In the genomic region with DNA sequence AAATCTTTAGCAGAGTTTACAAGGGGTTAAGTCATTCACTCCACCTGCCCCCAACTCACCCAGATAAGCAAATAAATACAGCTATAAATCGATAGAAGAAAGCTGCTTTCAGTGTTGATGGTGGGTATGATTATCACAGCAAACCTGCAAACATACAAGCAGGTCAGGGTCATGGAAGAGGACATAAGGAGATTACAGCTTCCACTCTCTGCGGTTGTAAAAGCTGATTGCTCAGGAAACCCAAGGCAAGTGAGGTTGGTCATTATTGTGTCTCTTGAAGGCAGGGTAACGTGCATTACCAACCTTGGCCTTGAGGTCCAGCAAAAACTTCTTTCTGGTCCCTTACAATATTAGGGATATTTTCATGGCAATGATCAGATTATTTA, we compare ENCODE assay signal across 26 mouse cellular contexts.
DNase-seq lines count a peak whose midpoint lies in the region; ATAC-seq lines count a peak whose summit lies in the region.
"Had no signal": no experiment of that assay in that cellular context is flagged by ENCODE, and none has a peak within 500 bp of the region (broad histone marks: within the 10 kb centered on the region; RNA-seq: fewer than 3 reads in every experiment).

No protein-coding gene starts in this region.

- H3K4me3 ChIP-seq in liver, embryonic 11.5 days (ENCODE audit: low read depth, low read length): no peak overlapping the region
- no peak overlapping the region for H3K4me3 ChIP-seq in macrophage (ENCODE audit: inconsistent target)
- H3K4me3 ChIP-seq: forebrain, embryonic 15.5 days; heart, adult 2 months; heart, embryonic 12.5 days; limb, embryonic 12.5 days; liver, embryonic 13.5 days; midbrain, embryonic 12.5 days; myocyte; neural tube, embryonic 12.5 days; stomach, embryonic 15.5 days had no signal

- H3K4me1 ChIP-seq in liver, embryonic 11.5 days (replicated peaks; ENCODE audit: control insufficient read depth, insufficient read depth, low read length): peaks cover 3% of the 10 kb centered on the region; the same call in 1 of the 2 replicates
- H3K4me1 ChIP-seq: liver, embryonic 13.5 days; neural tube, embryonic 12.5 days; stomach, embryonic 15.5 days had no signal

- H3K4me2 ChIP-seq in liver, embryonic 11.5 days: no peak overlapping the region
- H3K4me2 ChIP-seq: forebrain, embryonic 15.5 days; heart, embryonic 12.5 days; hindbrain, embryonic 14.5 days; limb, embryonic 12.5 days; liver, embryonic 13.5 days; midbrain, embryonic 12.5 days; neural tube, embryonic 12.5 days; stomach, embryonic 15.5 days had no signal

- H3K79me2 ChIP-seq in macrophage (ENCODE audit: inconsistent target): no peaks in the 10 kb centered on the region

- DNase-seq in liver, embryonic 11.5 days (ENCODE audit: low spot score): no peak
- DNase-seq in liver: no peak
- no peak for DNase-seq in B cell, adult 2 months
- DNase-seq: adrenal gland, adult 8-10 months; cerebellum, adult 18-20 months; cerebellum, postnatal 10 days; gastrocnemius, postnatal 25 days; heart, adult 2 months; kidney, adult 8-10 months; kidney, postnatal 10 days; liver, embryonic 13.5 days; lung, adult 2 months; lung, postnatal 10 days; right cerebral cortex, postnatal 14 days had no signal

- H3K36me3 ChIP-seq in liver, embryonic 11.5 days (ENCODE audit: control insufficient read depth, insufficient read depth, low read length): no peaks in the 10 kb centered on the region
- no peaks in the 10 kb centered on the region for H3K36me3 ChIP-seq in macrophage (ENCODE audit: inconsistent target)
- H3K36me3 ChIP-seq: forebrain, embryonic 15.5 days; G1E; heart, embryonic 12.5 days; limb, embryonic 12.5 days; liver, embryonic 13.5 days; midbrain, embryonic 12.5 days; neural tube, embryonic 12.5 days; stomach, embryonic 15.5 days had no signal

- H3K27me3 ChIP-seq in liver, embryonic 11.5 days (replicated peaks; ENCODE audit: control insufficient read depth, insufficient read depth, low read length): no peaks in the 10 kb centered on the region
- H3K27me3 ChIP-seq: forebrain, embryonic 15.5 days; heart, embryonic 12.5 days; limb, embryonic 12.5 days; liver, embryonic 13.5 days; midbrain, embryonic 12.5 days; neural tube, embryonic 12.5 days; stomach, embryonic 15.5 days had no signal

- H3K9me3 ChIP-seq in liver, embryonic 11.5 days (ENCODE audit: control insufficient read depth, low read length): peaks cover 2% of the 10 kb centered on the region; the same call in 1 of the 2 replicates
- H3K9me3 ChIP-seq: forebrain, embryonic 15.5 days; G1E; midbrain, embryonic 12.5 days; neural tube, embryonic 12.5 days; stomach, embryonic 15.5 days had no signal

- ATAC-seq in liver, embryonic 11.5 days (replicated peaks; ENCODE audit: low FRiP score): no peak
- 0 out of 2 replicates have a peak, but pooled peaks have one; percentile 31 for ATAC-seq in common myeloid progenitor, adult 5-6 weeks (replicated peaks; ENCODE audit: low read depth, poor library complexity, severe bottlenecking)
- ATAC-seq in cerebellum, adult (ENCODE audit: insufficient number of reproducible peaks, low FRiP score, low TSS enrichment): no peak
- ATAC-seq: forebrain, embryonic 15.5 days had no signal

- WGBS in liver, embryonic 11.5 days: 34% methylated on average over 3 of the region's 3 CpGs
- WGBS in macrophage (ENCODE audit: missing documents): 19% methylated on average over 3 of the region's 3 CpGs

- H3K27ac ChIP-seq in liver, embryonic 11.5 days (ENCODE audit: low read depth, low read length): no peak overlapping the region
- H3K27ac ChIP-seq in macrophage: peak overlapping the region; percentile 79
- H3K27ac ChIP-seq: forebrain, embryonic 15.5 days; heart, adult 2 months; hindbrain, embryonic 14.5 days; limb, embryonic 12.5 days; liver, embryonic 13.5 days; midbrain, embryonic 12.5 days; neural tube, embryonic 12.5 days; stomach, embryonic 15.5 days had no signal

- 0 out of 2 replicates have a peak overlapping the region, but pooled peaks have one; percentile 14 for H3K9ac ChIP-seq in liver, embryonic 11.5 days (ENCODE audit: low read depth, low read length)
- H3K9ac ChIP-seq: forebrain, embryonic 15.5 days; heart, embryonic 12.5 days; hindbrain, embryonic 14.5 days; limb, embryonic 12.5 days; liver, embryonic 13.5 days; midbrain, embryonic 12.5 days; neural tube, embryonic 12.5 days; stomach, embryonic 15.5 days had no signal
